Mouse (Mus musculus) intestine, embryonic 16.5 days (tissue): ENCODE results near the gene Cd9. TPM values are rescaled to one million over a fixed set of nuclear protein-coding genes. Genes with fewer than 3 reads are reported as not detected.

ENCODE experiments used
- ATAC-seq: fragments of 200-750 bp; cut with Nextera tagmentation; 2 replicates; pipeline ENCODE4 v1.8.0; 2017; ENCODE audit warnings: moderate TSS enrichment, moderate library complexity
- H3K27ac ChIP-seq: fragments of 300-500 bp; sonication (generic); 2 replicates; pipeline ENCODE4 v1.5.1; 2014; ENCODE audit warnings: mild to moderate bottlenecking, low read length
- H3K27me3 ChIP-seq: fragments of 300-500 bp; sonication (generic); replicated peaks from 2 replicates; pipeline ENCODE4 v1.6.1; 2014; ENCODE audit warnings: low read length, control low read depth, mixed read lengths; ENCODE audit not compliant: control insufficient read depth, insufficient read depth
- H3K36me3 ChIP-seq: fragments of 300-500 bp; sonication (generic); 2 replicates; pipeline ENCODE4 v1.6.1; 2014; ENCODE audit warnings: low read length, control low read depth; ENCODE audit not compliant: control insufficient read depth, insufficient read depth
- H3K4me1 ChIP-seq: fragments of 300-500 bp; sonication (generic); 2 replicates; pipeline ENCODE4 v1.6.1; 2014; ENCODE audit warnings: low read length, control low read depth, mixed read lengths; ENCODE audit not compliant: control insufficient read depth, insufficient read depth
- H3K4me2 ChIP-seq: fragments of 300-500 bp; sonication (generic); 2 replicates; pipeline ENCODE4 v1.6.1; 2014; ENCODE audit warnings: low read depth, low read length, control low read depth
- H3K4me3 ChIP-seq: fragments of 300-500 bp; sonication (generic); 2 replicates; pipeline ENCODE4 v1.5.1; 2014; ENCODE audit warnings: mild to moderate bottlenecking, low read length
- H3K9ac ChIP-seq: fragments of 300-500 bp; sonication (generic); 2 replicates; pipeline ENCODE4 v1.6.1; 2014; ENCODE audit warnings: low read depth, low read length
- H3K9me3 ChIP-seq: fragments of 300-500 bp; sonication (generic); 2 replicates; pipeline ENCODE4 v1.6.1; 2016; ENCODE audit warnings: low read length, control low read depth; ENCODE audit not compliant: control insufficient read depth
- WGBS: fragments of 180-500 bp; shearing (Covaris S2); extraction: QIAGEN DNeasy Blood & Tissue Kit; methylation state at CpG from one replicate; pipeline ENCODE4 v1.1.7; 2014; 5-methylcytosine and 5-hydroxymethylcytosine counted together
- polyA plus RNA-seq: library from polyadenylated mRNA; unstranded; fragments of >200 nt; fragmentation: Nextera tagmentation; extraction: Ambion mirVana; gene quantifications from 2 replicates; pipeline ENCODE4 v1.2.1, GENCODE M21; 2015

Gene Cd9
- polyA plus RNA-seq, 1 experiment from 2014 or later = 167 TPM

DNA sequence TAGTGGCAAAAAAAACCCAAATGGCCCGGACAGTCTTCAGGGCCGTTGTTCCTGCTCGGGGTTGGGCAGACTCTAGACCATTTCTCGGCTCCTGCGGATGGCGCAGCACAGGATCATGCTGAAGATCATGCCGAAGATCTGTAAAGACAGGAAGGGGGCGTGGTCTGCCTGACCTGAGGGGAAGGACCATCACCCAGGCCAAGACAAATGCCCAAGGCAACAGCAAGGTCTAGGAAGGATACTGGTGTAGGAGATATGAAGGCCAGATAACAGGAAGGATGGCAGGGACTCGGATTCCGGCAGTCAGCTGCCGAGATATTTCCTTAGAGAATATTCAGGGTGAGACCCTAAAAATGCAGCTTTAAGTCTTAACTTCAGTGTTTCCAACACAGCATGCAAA is 34.0 kb downstream of the Cd9 start:
- Histone ChIP-seq H3K36me3 (no peaks in the 10 kb centered on the region), H3K4me2 (no peak overlapping the region), H3K27ac (no peak overlapping the region), H3K4me3 (no peak overlapping the region), H3K27me3 (no peaks in the 10 kb centered on the region), H3K4me1 (peaks cover 9% of the 10 kb centered on the region; the same call in 1 of the 2 replicates), H3K9ac (no peak overlapping the region), H3K9me3 (no peaks in the 10 kb centered on the region)
- no peak for ATAC-seq
- WGBS = 87% methylated on average over 11 of the region's 11 CpGs

DNA sequence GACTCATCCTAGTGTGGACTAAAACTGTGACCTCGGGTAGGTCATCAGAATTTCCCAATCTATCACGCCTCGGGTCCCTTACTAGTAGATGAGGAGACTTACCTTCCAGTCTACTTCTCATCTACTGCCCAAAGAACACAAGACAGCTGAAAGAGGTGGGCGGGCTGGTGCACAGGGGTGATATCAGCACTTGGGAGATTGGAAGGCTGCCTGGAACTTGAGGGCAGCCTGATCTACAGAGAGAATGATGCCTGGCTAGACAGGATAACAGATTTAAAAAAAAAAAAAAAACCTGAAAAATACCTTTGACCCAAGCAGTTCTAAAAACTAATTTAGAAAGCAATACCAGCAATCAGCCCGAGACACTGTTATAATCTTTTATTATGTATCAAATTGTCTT is 34.7 kb downstream of the Cd9 start:
- no peaks in the 10 kb centered on the region for H3K36me3 ChIP-seq

DNA sequence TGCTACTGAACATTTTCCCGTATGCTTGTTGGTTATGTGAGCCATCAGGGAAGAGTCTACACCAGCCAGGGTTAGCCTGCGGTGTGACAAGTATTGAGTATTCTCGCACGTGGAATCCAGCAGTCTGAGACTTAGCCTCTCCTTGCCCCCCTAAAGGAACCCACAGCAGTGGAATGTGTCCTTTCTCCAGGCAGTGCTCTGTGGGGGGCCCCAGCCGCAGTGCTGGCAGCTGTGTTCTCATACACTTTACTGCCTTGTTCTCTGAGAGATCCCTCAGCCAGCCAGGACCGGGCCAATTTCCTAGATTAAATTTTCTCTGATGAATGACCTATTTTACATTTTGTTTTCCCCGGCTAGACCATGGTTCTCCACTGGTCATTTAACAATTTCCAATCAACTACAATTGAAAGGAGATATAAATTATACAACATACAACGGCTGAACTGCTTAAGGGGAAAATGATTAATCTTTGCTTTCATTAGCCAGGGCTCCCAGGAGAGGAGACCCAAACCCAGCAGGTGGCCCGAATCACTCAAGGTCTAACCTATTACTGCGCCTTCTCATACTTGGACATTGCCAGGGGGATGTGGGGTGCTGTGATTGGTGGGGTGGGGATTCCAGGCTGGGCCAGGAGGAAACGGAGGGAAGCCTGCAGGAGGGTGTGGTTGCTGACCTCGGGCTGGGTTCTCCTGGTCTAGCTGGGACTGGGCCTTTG is 38.6 kb downstream of the Cd9 start:
- Histone ChIP-seq H3K27ac (no peak overlapping the region), H3K9ac (no peak overlapping the region), H3K4me2 (no peak overlapping the region), H3K27me3 (no peaks in the 10 kb centered on the region), H3K9me3 (no peaks in the 10 kb centered on the region), H3K4me1 (peaks cover 7% of the 10 kb centered on the region), H3K4me3 (no peak overlapping the region), H3K36me3 (no peaks in the 10 kb centered on the region)
- peak; percentile 23 for ATAC-seq
- WGBS = 42% methylated on average over 12 of the region's 12 CpGs

More for the DNA sequence above, 34.7 kb downstream of the Cd9 start:
- Histone ChIP-seq H3K4me3 (no peak overlapping the region), H3K27ac (no peak overlapping the region), H3K27me3 (no peaks in the 10 kb centered on the region), H3K4me1 (peaks cover 11% of the 10 kb centered on the region), H3K9me3 (no peaks in the 10 kb centered on the region), H3K4me2 (no peak overlapping the region), H3K9ac (no peak overlapping the region)
- WGBS = 91% methylated on average over 5 of the region's 5 CpGs
- ATAC-seq = no peak

DNA sequence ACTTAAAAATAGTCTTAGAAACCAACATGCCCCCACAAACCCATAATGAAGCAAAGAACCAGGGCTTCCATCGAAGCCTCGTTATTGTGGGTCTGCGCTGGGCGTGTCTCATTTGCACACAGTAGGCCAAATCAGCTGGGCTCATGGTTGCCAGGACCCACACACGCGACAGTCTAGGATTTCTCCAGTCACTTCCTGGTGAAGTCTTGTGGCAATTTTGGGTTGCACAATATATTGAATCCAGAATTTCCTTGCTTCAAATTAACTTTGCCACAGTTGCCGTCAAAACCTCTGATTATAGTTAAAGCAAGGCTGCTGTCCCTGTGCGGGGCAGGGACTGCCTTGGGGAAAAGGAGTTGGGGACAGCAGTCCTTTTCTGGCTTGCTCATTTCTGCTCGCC is 39.9 kb downstream of the Cd9 start:
- H3K36me3 ChIP-seq = no peaks in the 10 kb centered on the region
- 85% methylated on average over 9 of the region's 9 CpGs for WGBS
- H3K9ac ChIP-seq = no peak overlapping the region
- no peak overlapping the region for H3K4me3 ChIP-seq
- peaks cover 7% of the 10 kb centered on the region for H3K4me1 ChIP-seq
- H3K27ac ChIP-seq = no peak overlapping the region
- no peak overlapping the region for H3K4me2 ChIP-seq
- ATAC-seq = no peak
- H3K27me3 ChIP-seq = no peaks in the 10 kb centered on the region
- H3K9me3 ChIP-seq = no peaks in the 10 kb centered on the region

DNA sequence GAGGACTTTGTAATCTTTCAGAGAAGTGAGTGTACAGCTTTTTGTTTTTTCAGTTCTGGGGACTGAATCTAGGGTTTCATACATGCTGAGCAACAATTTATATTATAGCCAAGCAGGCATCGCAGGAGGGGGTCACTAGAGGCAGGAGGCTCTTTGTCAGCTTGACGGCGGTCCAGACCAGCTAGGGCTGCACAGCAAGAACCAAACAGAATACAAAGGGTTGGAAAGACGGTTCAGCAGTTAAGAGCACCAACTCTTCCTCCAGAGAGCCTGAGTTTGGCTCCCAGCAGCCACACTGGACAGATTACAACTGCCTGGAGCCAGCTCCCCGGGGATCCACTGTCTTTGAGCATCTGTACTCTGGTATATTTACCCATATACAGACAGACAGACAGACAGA is 40.3 kb downstream of the Cd9 start:
- Histone ChIP-seq H3K36me3 (no peaks in the 10 kb centered on the region), H3K27ac (no peak overlapping the region), H3K4me1 (peaks cover 7% of the 10 kb centered on the region), H3K9me3 (no peaks in the 10 kb centered on the region), H3K27me3 (no peaks in the 10 kb centered on the region), H3K9ac (no peak overlapping the region), H3K4me2 (no peak overlapping the region), H3K4me3 (no peak overlapping the region)
- no peak for ATAC-seq
- 62% methylated on average over 5 of the region's 5 CpGs for WGBS

DNA sequence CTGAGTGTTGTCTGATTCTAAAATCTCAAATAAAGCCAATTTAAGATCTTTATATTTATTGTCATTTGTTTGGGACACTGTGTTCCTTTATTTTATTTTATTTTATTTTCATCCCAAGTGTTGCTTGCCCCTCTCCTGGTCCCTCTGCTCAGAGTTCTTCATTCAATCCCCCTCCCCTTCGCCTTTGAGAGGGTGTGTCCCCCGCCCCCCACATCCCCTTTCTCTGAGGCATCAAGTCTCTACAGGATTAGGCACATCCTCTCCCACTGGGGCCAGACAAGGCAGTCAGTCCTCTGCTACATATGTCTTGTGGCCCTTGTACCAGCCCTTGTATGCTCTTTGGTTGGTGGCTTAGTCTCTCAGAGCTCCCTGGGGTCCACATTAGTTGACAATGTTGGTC is 46.9 kb downstream of the Cd9 start:
- no peak overlapping the region for H3K9ac ChIP-seq
- H3K27me3 ChIP-seq = no peaks in the 10 kb centered on the region
- WGBS = 70% methylated on average over 2 of the region's 2 CpGs
- no peak for ATAC-seq
- H3K4me1 ChIP-seq = no peaks in the 10 kb centered on the region
- no peaks in the 10 kb centered on the region for H3K9me3 ChIP-seq
- no peaks in the 10 kb centered on the region for H3K36me3 ChIP-seq
- no peak overlapping the region for H3K4me3 ChIP-seq
- no peak overlapping the region for H3K27ac ChIP-seq
- no peak overlapping the region for H3K4me2 ChIP-seq

DNA sequence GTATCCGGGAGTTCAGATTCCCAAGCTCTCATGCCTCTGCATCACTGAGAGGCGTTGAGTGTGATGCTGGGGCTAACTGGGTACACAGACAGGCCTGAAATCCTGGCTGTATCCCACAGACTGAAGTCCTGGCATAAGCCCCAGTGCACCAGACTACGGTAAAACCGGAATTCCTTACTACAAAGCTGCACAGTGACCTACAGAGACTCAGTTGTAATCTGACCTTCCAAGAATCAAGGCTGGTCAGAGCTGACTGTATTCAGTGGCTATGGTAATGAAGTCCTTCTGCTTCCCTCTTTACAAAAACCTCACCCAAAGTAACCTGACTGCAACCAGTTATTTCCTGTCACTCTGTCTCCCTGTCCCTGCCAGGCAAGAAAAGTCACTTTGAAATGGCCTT is 47.4 kb downstream of the Cd9 start:
- no peak for ATAC-seq
- Histone ChIP-seq H3K9ac (no peak overlapping the region), H3K4me3 (no peak overlapping the region), H3K4me1 (no peaks in the 10 kb centered on the region), H3K27ac (no peak overlapping the region), H3K4me2 (no peak overlapping the region), H3K27me3 (no peaks in the 10 kb centered on the region), H3K9me3 (no peaks in the 10 kb centered on the region), H3K36me3 (no peaks in the 10 kb centered on the region)
- 58% methylated on average over 4 of the region's 4 CpGs for WGBS

DNA sequence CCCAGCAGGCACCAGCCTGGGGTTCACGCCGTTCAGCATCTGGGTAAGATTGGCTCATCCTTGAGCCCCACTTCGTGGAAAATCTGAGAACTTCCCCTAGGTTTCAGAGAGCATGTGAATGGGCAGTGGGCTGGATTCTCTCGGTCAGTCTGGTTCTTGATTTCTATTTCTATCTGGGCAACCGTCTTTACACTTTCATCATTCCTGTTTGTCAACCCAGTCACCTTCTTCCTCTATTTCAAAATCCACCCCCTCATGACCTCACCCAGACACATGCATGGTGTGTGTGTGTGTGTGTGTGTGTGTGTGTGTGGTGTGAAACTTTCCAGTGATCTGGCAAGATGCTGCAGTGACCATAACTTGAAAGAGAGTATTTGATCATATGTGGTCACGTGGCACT is 49.2 kb downstream of the Cd9 start:
- no peak for ATAC-seq
- 78% methylated on average over 6 of the region's 6 CpGs for WGBS
- H3K9me3 ChIP-seq = no peaks in the 10 kb centered on the region
- no peak overlapping the region for H3K4me2 ChIP-seq
- no peak overlapping the region for H3K27ac ChIP-seq
- H3K9ac ChIP-seq = no peak overlapping the region
- H3K27me3 ChIP-seq = no peaks in the 10 kb centered on the region
- H3K4me1 ChIP-seq = no peaks in the 10 kb centered on the region
- no peaks in the 10 kb centered on the region for H3K36me3 ChIP-seq
- no peak overlapping the region for H3K4me3 ChIP-seq

DNA sequence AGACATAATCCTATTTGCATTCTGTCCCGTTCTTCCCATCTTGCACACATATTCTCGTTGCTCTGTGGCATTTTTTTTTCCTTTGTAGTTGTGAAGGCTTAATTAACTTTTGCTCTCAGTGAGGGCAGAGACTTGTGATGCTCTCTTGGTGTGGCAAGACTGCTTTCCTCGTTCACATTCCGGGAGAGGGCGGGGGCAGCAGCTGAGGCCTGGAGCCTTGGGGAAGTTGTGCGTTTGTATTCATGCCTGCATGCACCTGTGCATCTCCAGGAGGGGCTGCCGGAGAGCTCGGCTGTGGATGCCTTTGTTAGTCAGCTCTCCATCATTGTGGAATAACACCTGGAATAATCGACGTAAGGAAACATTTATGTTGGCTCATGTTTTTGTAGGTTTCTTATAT is 52.0 kb downstream of the Cd9 start:
- WGBS = 55% methylated on average over 10 of the region's 10 CpGs
- no peaks in the 10 kb centered on the region for H3K36me3 ChIP-seq
- H3K27ac ChIP-seq = no peak overlapping the region
- no peak overlapping the region for H3K4me3 ChIP-seq
- no peak overlapping the region for H3K9ac ChIP-seq
- H3K27me3 ChIP-seq = no peaks in the 10 kb centered on the region
- no peaks in the 10 kb centered on the region for H3K4me1 ChIP-seq
- H3K9me3 ChIP-seq = no peaks in the 10 kb centered on the region
- H3K4me2 ChIP-seq = no peak overlapping the region
- ATAC-seq = no peak

DNA sequence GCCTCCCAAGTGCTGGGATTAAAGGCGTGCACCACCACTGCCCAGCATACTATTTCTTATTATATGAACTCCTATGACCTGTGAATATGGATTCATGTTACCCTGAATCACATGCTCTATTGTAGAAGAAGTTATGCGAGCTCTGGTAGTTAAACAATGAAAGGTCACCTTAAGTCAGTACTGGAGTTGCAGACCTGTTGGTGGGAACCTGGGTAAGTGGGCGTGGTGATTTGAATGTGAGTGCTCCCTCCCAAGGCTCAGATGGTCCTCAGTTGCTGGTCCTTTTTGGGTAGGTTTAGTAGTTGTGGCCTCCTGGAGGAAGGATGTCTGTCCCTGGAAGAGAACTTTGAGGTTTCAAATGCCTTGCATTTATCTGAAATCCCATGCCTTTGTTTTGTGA is 57.8 kb downstream of the Cd9 start:
- Histone ChIP-seq H3K27me3 (no peaks in the 10 kb centered on the region), H3K4me2 (no peak overlapping the region), H3K4me3 (no peak overlapping the region), H3K9ac (no peak overlapping the region), H3K4me1 (no peaks in the 10 kb centered on the region), H3K27ac (no peak overlapping the region), H3K36me3 (no peaks in the 10 kb centered on the region), H3K9me3 (no peaks in the 10 kb centered on the region)
- WGBS = 83% methylated on average over 3 of the region's 3 CpGs
- ATAC-seq = no peak
